Comparison of ENCODE assay signal across 8 mouse cellular contexts in genomic region chr5:107079146-107079638, GRCm38 (mm10).
DNase-seq lines count a peak whose midpoint lies in the region; ATAC-seq lines count a peak whose summit lies in the region.

No protein-coding gene starts in this region.

- no peak overlapping the region; the same call in 1 of the 2 replicates for H3K27ac ChIP-seq in embryonic facial prominence, embryonic 14.5 days (replicated peaks; ENCODE audit: low read depth, low read length)
- H3K27ac ChIP-seq in intestine, embryonic 15.5 days, result peak overlapping the region; percentile 66

- no peak overlapping the region for H3K9ac ChIP-seq in embryonic facial prominence, embryonic 14.5 days (ENCODE audit: low read depth, low read length)
- no peak overlapping the region for H3K9ac ChIP-seq in intestine, embryonic 15.5 days

- no peak overlapping the region for H3K4me3 ChIP-seq in embryonic facial prominence, embryonic 14.5 days (ENCODE audit: low read depth, low read length)
- H3K4me3 ChIP-seq in intestine, embryonic 15.5 days (replicated peaks), result no peak overlapping the region

- no peaks in the 10 kb centered on the region for H3K36me3 ChIP-seq in embryonic facial prominence, embryonic 14.5 days (ENCODE audit: control insufficient read depth, insufficient read depth, low read length)
- H3K36me3 ChIP-seq in intestine, embryonic 15.5 days, result no peaks in the 10 kb centered on the region

- DNase-seq in cerebellum, postnatal 10 days, result peak; percentile 73 to 75
- DNase-seq in cerebellum, adult 11 months, result no peak
- DNase-seq in 416B (ENCODE audit: low read depth) (peak; percentile 53), liver (peak; percentile 23)
- peak; percentile 78 for DNase-seq in embryonic facial prominence, embryonic 14.5 days (ENCODE audit: low spot score)
- DNase-seq in right cerebral cortex, postnatal 14 days, result peak; percentile 60
- DNase-seq in urinary bladder, adult 2 months (ENCODE audit: low spot score), result no peak

- peaks cover 33% of the 10 kb centered on the region for H3K4me1 ChIP-seq in embryonic facial prominence, embryonic 14.5 days (ENCODE audit: control insufficient read depth, insufficient read depth, low read length)
- peaks cover 21% of the 10 kb centered on the region for H3K4me1 ChIP-seq in intestine, embryonic 15.5 days (replicated peaks)

- no peaks in the 10 kb centered on the region for H3K27me3 ChIP-seq in embryonic facial prominence, embryonic 14.5 days (replicated peaks; ENCODE audit: control insufficient read depth, insufficient read depth, low read length)
- no peaks in the 10 kb centered on the region for H3K27me3 ChIP-seq in intestine, embryonic 15.5 days (replicated peaks)

- peak; percentile 33; the same call in 1 of the 2 replicates for ATAC-seq in embryonic facial prominence, embryonic 14.5 days (ENCODE audit: low read depth)
- peak; percentile 56 for ATAC-seq in intestine, embryonic 15.5 days

- 45% methylated on average over 11 of the region's 11 CpGs for WGBS in embryonic facial prominence, embryonic 14.5 days
- 12% methylated on average over 11 of the region's 11 CpGs for WGBS in intestine, embryonic 15.5 days

- H3K9me3 ChIP-seq in embryonic facial prominence, embryonic 14.5 days (ENCODE audit: control insufficient read depth, low read length), result no peaks in the 10 kb centered on the region
- H3K9me3 ChIP-seq in intestine, embryonic 15.5 days, result no peaks in the 10 kb centered on the region

- H3K4me2 ChIP-seq in embryonic facial prominence, embryonic 14.5 days (ENCODE audit: low read depth, low read length), result no peak overlapping the region
- H3K4me2 ChIP-seq in intestine, embryonic 15.5 days (replicated peaks), result no peak overlapping the region

Comparison
In these comparisons a context has a peak if more than half of its experiments do, and no peak if none do; other contexts are left out.
1. DNase-seq: peak in cerebellum, postnatal 10 days (2 of 2), 416B (single experiment), embryonic facial prominence, embryonic 14.5 days (single experiment), liver (single experiment) and right cerebral cortex, postnatal 14 days (single experiment); none in cerebellum, adult 11 months (single experiment) and urinary bladder, adult 2 months (single experiment).